Mouse (Mus musculus) G1E-ER4 (cell line): ENCODE measurements around the gene Slx4ip. TPM values are rescaled to one million over a fixed set of nuclear protein-coding genes. Genes with fewer than 3 reads are reported as not detected.

Experiments used
- GATA1 ChIP-seq: IDR thresholded peaks from one replicate; pipeline ENCODE4 v1.8.0; 2012; ENCODE audit warnings: low read length, inconsistent platforms
- polyA plus RNA-seq: library from polyadenylated mRNA; stranded (reverse); fragments of >175 nt; gene quantifications from 2 replicates; pipeline ENCODE4 v1.2.3, GENCODE M21; 2012

The Slx4ip gene
- polyA plus RNA-seq, 1 experiment, result 0.43 TPM

DNA sequence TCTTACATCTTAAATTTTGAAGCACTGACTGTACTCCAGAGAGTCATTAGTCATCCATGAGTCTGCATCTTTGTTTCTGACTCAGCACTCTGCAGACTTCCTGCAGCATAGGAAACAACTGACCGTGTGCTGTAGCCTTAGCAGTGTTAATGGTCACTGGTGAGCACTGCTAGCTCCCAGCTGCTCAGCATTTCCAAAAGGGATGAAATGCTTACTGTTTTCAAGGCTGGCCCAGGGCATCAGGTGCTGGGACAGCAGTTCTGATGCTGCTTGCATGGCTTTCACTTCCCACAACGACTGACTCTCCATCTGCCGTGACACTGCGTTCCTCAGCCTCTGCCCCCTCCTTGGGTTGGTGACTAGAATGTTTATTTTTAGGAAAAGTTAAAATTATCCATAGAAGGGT is 30.0 kb downstream of the Slx4ip start:
- TF ChIP-seq GATA1, result no peak

DNA sequence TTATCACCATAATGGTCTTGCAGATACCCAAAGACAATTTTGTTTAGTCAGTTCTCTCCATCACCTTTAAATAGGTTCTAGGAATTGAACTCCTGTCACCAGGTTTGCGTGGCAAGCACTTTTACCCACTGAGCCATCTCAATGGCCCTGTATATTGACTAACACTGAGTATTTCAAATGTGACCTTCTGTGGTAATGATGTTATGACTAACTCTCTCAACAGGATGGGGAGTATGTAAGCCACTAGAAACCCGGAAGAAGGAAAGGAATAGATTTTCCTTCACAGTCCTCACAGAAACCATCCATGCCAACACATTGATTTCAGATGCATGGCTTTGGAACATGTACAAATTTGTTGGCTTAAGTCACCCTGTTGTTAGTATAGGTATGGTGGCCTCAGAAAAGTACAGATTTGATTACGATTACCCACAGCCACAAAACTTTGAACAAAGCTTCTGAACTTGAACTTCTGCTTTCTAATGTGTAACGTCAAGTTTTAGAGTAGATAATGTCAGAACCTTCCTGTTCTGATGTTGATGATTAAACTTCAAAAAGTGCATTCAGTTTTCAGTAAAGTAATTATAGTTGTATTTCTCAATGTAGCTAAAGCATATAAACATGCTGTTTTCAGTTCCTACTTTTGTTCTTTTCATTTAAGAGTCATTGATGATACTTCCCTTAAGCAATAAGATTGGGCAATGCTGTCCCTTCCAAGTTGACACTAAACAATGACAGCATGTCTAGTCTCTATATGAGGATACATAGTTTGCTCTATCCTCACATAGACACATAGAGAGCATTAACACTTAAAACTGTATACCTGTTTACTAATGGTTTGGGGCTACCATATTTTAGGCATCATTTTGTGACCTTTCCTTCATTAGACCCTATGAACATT is 45.6 kb downstream of the Slx4ip start:
- TF ChIP-seq GATA1, result no peak

DNA sequence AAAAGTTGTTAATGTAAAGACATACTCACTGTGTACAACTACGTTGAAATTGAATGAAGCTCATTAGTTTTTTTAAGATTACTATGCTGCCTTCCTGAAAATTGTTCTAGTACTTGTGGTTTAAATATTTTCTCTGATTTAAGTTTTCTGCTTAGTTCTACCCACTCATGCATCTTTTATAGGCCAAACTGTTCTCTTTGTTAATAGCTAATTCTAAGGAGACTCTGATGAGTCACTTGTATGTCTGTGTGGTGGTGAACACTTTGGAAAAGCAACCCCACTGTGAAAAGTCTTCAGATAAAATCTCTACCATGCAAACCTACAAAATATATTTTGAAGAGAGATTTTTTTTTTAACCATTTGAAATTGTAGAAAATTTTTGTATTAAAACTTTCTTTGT is 47.2 kb downstream of the Slx4ip start:
- TF ChIP-seq GATA1, result no peak

DNA sequence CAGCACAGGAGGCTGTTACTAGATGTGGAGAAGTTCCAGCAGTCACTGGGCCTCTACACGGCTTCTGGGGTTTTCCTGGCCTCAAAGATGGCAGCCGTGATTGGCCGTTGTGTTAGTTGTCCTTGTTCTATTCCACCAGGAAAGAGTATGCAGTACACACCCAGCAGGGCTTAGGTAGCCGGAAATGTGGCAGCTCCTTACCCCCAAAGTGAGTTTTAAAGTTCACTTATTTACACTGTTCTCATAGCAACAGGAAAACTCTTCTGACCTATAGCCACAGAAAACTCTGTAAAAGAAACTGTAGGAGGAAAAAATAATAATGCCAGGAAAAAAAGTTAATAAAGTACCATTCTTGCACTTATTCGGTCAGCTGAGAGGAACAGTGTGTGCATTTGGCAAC is 55.3 kb downstream of the Slx4ip start:
- no peak for TF ChIP-seq GATA1

DNA sequence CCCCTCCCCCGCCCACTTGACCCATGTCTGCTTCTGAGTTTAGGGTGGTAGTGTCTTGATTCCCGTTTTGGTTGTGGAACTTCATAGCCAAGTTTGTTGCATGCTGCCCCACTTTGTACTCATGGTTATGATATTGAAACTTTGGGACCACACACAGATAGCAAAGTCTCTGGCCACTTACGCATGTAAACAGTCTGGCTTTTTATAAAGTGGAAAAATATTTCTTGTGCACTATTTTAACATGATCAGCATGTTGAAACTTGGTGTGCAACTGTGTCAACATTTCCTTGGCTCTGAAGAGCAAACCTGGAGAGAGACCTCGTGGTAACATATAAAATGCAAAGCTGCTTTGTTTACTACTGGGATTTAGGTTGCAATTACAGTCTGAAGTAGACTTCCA is 56.5 kb downstream of the Slx4ip start:
- TF ChIP-seq GATA1, result no peak

DNA sequence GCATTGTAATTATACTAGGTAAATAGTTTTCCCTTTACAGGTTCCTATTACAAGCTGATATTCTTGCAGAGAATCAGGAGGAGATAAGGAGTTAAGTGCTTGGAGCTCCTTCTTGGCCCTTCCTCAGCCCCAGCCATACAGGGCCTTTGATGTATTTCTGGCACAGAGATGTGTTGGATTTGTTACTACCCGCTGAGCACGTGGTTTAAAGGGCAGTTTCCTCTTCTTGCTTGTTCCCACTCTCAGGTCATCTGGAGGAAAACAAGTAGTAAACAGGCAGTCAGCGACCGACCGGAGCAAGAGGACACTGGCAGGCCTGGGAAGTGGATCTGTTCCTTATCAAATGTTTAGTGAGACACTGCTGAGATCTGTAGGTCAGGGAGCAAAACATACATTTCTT is 56.9 kb downstream of the Slx4ip start:
- TF ChIP-seq GATA1, result no peak

DNA sequence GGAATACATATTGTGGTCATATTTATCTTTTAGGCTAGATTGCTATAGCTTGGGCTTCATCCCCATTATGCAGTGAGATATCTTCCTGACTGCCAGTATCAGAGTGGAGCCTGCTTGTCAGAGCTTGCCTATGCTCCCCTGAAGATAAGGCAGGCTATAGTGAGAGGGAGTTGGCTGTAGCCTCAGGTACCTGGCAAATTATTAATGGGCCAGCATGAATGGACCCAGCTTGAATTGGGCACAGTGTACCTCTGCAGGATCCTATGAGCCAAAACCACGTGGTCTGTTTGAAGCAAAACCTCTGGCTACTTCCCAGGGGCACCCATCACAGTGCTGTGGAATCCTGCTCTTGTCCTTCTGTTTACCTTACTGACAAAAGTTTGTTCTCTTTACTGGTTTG is 61.2 kb downstream of the Slx4ip start:
- TF ChIP-seq GATA1, result no peak

DNA sequence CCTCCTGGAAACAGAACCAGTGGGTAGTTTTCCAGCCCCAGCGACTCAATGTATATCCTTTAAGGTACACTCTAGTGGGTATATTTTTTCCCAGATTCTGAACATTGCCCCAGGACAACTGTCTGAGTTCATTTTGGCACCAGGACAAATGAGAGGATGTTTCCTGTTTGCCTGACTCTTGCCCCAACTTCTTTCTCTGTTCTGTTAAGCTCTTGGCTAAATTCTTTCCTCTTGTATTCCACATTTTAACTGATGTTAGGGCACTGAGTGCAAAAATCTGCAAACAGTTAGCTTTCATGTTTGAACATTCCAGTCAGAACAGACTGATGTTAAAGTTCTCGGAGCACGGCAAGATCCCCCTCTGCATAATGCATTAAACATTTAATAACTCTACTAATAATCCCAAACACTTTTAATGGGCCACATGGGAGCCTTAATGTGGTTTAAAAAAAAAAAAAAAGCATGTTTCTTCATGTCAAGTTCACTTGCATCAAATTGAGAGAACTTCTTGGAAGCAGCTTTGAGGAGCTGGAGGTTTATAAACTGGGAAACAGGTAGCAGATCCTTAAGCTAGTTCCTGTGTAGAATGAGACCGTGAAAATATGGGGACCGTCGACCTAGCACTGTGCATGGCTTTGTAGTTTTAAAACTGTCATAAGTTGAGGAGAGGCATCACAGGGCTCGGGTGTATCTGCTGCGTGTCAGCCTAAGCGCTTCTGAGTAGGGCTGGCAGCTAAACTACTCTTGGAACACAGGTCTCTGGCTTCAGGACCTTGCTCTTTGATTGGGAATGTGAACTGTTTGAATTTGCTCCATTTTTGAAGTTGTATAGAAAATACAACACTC is 64.9 kb downstream of the Slx4ip start:
- TF ChIP-seq GATA1, result no peak

DNA sequence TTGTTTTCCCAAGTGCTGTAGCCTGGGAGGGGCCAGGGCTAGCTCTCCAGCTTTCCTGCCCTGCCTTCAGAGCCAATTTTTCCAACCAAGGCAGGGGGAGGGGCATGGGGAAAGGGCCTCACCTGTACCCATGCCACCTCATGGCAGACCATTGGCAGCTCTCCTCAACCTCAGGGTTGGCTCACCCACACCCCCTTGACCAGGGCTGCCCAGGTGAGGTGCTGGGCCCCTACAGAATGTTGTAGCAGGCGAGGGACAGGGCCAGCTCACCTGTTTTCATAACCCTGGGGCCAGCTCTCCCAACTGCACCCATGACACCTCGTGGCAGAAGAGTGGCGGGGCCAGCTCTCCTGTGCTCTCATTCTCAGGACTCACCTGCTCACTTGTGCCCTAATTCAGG is 67.7 kb downstream of the Slx4ip start:
- no peak for TF ChIP-seq GATA1

DNA sequence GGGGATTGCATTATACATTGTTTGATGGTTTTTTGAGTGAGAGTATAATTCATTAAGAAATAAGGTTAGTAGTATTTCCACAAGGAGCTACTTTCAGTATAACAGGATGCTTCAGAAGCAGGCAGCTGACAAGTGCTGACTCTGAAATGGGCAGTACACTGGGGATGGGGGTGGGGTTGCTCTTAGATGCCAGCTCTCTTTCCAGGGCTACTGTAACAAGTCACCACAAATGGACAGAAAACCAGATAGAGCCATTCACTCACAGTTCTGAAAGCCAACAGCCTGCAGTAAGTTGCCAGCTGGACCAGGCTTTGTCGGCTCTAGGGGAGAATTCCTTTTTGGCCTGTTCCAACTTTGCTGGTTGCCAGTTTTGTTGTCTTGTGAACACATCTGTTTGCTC is 84.8 kb downstream of the Slx4ip start:
- TF ChIP-seq GATA1, result no peak

DNA sequence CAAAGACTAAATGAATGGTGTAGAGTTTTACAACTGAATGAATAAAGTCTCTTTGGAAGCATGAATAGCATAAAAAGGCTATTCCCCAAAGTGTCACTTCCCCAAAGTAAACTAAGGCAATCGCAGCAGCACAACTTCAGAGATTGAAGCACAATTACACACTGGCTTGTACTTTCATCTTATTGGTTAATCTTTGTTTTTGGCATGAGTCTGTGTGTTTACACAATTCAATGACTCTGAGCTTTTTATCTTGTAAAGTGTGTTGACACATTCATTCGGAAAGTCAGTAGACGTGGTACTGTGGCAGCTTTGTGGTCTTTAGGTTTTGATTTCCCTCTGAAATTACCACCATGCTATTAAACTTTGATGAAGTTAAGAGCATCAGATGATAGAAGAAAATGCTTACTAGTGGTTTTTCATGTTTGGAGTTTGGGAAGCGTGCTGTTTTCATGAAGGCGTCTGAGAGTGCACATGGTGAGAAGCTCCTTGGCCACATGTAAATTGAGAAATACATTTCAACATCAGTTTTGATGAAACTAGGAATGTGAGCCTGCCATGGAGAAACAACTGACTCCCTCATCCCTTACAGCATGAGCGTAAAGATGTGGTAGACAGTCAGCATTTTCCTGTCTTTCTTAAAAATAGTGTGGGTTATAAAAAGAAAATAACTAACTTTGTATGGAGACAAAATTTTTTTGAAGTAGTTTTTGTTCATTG is 88.2 kb downstream of the Slx4ip start:
- no peak for TF ChIP-seq GATA1

DNA sequence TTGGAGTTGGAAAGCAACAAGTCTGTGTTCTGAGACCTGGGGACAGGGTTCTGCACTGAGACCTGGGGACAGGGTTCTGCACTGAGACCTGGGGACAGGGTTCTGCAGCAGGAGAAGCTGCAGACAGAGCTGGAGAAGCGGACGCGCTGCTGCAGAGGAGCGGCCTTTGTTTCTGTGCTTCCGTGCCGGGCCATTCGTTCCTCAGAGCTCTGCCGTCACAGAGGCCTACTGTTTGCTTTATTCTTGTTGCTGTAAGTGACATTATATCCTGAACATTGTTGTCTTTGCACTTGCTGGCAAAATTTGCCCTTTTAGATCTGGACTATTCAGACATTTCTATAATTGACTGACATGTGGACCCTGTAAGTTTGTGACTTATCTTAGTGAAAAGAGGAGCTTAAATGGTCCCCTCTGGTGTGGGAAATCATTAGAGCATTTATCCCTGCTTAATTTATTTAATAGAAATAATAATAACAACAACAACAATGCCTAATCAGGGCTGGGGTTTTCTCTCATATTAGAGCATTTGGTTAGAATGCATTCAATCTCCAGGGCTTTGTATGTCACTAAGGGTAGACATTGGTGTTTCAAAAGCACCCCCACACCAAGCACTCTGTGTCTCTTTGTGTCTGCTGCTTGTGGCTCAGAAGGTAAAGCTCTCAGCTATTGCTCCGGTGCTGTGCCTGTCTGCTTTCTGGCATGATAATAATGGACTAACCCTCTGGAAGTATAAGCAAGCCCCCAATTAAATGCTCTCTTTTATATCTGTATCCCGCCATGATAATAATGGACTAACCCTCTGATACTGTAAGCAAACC is 90.3 kb downstream of the Slx4ip start:
- TF ChIP-seq GATA1, result no peak

DNA sequence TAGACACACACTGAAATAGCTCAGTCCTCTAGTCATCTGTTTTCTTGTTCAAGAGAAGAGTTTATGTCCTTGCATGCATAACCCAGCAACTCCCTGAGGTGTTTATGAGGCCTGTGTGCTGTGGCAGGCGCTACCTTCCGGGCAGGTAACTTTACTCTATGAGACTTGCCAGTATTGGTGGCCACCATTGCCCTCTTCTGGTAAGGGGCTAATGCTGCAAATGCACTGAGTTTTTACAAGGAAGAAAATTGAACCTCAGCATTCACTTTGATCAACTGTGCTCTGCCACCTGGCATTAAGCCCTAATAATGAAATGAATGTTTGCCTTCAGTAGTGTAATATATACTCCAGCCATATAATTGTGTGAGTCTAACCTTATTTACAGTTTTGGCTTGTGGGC is 92.9 kb downstream of the Slx4ip start:
- TF ChIP-seq GATA1, result no peak

DNA sequence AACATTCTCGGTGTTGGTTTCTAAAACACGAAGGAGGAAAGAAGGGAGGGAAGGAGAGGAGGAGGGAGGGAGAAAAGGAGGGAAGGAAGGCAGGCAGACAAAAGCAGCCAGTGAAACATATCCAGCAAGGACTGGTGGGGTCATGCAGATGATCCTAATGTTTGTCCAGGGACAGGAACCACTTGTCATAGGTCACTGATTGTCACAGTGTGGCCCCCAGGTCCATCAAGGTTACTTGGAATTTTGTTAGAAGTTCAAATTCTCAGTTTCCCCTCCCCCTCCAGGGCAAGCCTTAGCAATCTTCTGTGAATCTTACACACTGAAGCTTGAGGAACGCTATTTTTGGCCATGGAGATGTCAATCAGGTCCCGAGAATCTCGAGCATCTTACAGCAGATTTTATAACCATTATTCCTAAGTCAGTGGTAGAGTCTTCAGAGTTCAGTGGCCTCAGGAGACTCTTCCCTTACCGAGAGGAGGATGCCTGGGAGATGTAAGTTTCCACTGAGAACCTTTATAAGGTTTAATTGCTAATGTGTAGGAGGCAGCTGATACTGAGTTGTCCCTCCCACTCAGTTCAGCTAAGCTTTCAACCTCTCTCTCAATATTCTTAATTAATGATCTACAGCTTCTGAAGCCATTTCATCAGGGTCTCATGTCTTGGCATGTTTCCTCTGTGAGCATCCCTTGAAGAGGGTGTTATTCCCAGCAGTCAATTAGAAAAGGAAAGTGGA is 95.1 kb downstream of the Slx4ip start:
- no peak for TF ChIP-seq GATA1
